Mouse (Mus musculus): Measurements from ENCODE around the gene Gm10031.

Gene Gm10031

GRCm38 (mm10) chr1:156558024-156558930 is 34.5 kb downstream of the Gm10031 start, which contains the start of gene Abl2:
TSS of gene Abl2 (plus strand) at chr1:156558786.
- peak; percentile 91 to 96 for DNase-seq

DNA sequence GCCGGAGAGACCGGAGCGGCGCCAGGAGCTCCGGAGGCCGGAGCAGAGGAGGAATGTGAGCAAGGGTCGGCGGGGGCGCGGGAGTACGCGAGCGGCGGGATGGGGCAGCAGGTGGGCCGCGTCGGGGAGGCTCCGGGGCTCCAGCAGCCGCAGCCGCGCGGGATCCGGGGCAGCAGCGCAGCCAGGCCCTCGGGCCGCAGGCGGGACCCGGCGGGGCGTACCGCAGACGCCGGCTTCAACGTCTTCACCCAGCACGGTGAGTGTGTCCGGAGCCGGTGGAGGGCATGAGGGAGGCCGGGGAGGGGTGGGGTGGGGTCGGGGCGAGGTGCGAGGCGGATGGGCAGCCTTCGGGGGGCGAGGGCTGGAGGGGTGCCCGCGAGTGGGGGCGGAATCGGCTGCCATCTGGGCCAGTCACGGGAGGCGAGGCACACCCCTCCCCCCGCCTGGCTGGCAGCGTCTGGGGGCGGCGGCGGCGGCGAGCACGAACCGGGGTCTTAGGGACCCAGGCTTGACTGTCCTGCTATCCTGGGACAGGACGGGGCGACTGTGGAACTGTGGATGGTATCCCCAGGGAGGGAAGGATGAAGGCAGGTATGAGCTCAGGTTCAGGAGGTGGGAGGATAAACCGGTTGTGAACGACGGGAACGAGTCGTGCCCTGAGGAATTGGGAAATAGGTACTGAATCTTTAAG is 35.3 kb downstream of the Gm10031 start:
- peak; percentile 61 to 76 for DNase-seq

- peak in 1 of 2 experiments; percentile 17 for DNase-seq
Measured at GRCm38 (mm10) chr1:156559641-156560020, 35.8 kb downstream of the Gm10031 start.

DNA sequence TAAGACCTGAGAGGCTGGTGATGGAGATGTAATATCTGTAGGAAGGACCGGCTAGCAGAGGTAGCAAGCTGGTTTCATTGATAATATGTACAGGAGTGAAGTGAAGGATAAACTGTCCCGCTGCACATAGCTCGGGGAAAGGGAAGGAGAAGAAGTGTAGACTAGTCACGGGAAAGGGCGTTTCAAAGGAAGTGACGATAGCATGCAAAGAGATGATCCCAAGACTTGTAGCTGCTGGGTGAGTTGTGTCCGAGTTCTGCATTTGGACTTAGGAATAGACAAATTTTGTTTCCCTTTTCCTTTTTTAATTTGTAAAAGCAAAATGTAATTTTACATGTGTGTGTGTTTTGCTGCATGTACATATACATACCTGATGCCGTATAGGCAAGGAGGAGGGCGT is 36.7 kb downstream of the Gm10031 start:
- no peak for DNase-seq

DNA sequence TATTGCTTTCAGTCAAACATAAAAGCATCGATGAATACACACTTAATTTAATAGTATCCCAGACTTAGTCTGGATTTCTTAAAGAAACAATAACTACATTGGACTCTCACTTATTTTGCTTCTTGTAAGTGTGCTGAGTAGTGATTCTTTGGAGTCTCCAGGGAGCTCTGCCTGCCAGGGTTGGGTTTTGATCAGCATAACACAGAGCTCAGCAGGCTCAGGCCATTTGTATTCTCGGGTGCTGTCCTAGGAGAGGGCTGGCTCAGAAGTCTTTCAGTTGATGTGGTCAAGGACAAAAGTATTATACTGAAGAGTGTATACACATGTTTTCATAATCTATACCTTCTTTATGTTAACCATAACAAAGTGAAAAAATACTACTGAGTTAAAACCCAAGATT is 41.5 kb downstream of the Gm10031 start:
- DNase-seq, result no peak

GRCm38 (mm10) chr1:156566132-156566531 is 42.3 kb downstream of the Gm10031 start:
- DNase-seq, result peak; percentile 42 to 61

GRCm38 (mm10) chr1:156569615-156570014 is 45.8 kb downstream of the Gm10031 start:
- DNase-seq, result no peak

GRCm38 (mm10) chr1:156572952-156573351 is 49.1 kb downstream of the Gm10031 start:
- DNase-seq, result no peak
